Mouse (Mus musculus) myocyte (in vitro differentiated cells): ENCODE data around the gene Nek10.
A peak's percentile ranks its signal among the peaks of the same experiment; 100 is the strongest.

Experiments
- CEBPB ChIP-seq: IDR thresholded peaks from 2 replicates; pipeline ENCODE4 v1.6.1; 2011; ENCODE audit warnings: mild to moderate bottlenecking, moderate library complexity; ENCODE audit not compliant: poor library complexity, insufficient read depth, severe bottlenecking
- E2F4 ChIP-seq: IDR thresholded peaks from one replicate; pipeline ENCODE4 v1.6.1; 2011; ENCODE audit warnings: mild to moderate bottlenecking, control low read depth, moderate library complexity; ENCODE audit not compliant: insufficient read depth
- MAX ChIP-seq: IDR thresholded peaks from one replicate; pipeline ENCODE4 v1.6.1; 2011; ENCODE audit warnings: low read depth, mild to moderate bottlenecking, control low read depth
- MYOD1 ChIP-seq, 3 experiments: IDR thresholded peaks; one replicate each; pipeline ENCODE4 v1.6.1; 2011; ENCODE audit warnings: control low read depth in 2 of 3, low read depth in 2 of 3, mild to moderate bottlenecking in 2 of 3, moderate library complexity in 1 of 3; ENCODE audit not compliant: insufficient read length in 2 of 3, control insufficient read depth in 1 of 3
- MYOG ChIP-seq, 3 experiments: IDR thresholded peaks; one replicate each; pipeline ENCODE4 v1.6.1; 2011; ENCODE audit warnings: control low read depth in 2 of 3, low read depth in 2 of 3, mild to moderate bottlenecking in 2 of 3; ENCODE audit not compliant: insufficient read length in 2 of 3, control insufficient read depth in 1 of 3, insufficient read depth in 1 of 3
- POLR2A ChIP-seq: IDR thresholded peaks from one replicate; pipeline ENCODE4 v1.6.1; 2011; ENCODE audit warnings: low read depth, mild to moderate bottlenecking, control low read depth, moderate library complexity; ENCODE audit not compliant: insufficient read length
- POLR2AphosphoS2 ChIP-seq: IDR thresholded peaks from one replicate; pipeline ENCODE4 v1.6.1; 2011; ENCODE audit warnings: low read depth, control low read depth; ENCODE audit not compliant: insufficient read length
- SRF ChIP-seq: IDR thresholded peaks from one replicate; pipeline ENCODE4 v1.6.1; 2011; ENCODE audit warnings: low read depth; ENCODE audit not compliant: control insufficient read depth, insufficient read length
- TCF12 ChIP-seq: IDR thresholded peaks from one replicate; pipeline ENCODE4 v1.6.1; 2011; ENCODE audit warnings: mild to moderate bottlenecking, control low read depth; ENCODE audit not compliant: poor library complexity, insufficient read depth, severe bottlenecking
- USF1 ChIP-seq: IDR thresholded peaks from one replicate; pipeline ENCODE4 v1.6.1; 2011; ENCODE audit warnings: low read depth, mild to moderate bottlenecking, control low read depth, moderate library complexity

- TF ChIP-seq POLR2A (no peak), SRF (no peak), E2F4 (no peak), MYOD1 (IDR thresholded peaks at IDR 0.05; ENCODE audit: control insufficient read depth in 1 of 3, insufficient read length in 2 of 3, low read depth in 2 of 3) (peak in 1 of 3 experiments; percentile 14), POLR2AphosphoS2 (no peak), USF1 (no peak), MAX (no peak), CEBPB (no peak), MYOG (IDR thresholded peaks at IDR 0.05; ENCODE audit: control insufficient read depth in 1 of 3, insufficient read depth in 1 of 3, insufficient read length in 2 of 3, low read depth in 2 of 3) (peak in 1 of 3 experiments; percentile 49), TCF12 (no peak)
Observed at GRCm38 (mm10) chr14:14837627-14838026, 34.4 kb downstream of the Nek10 start.
